Mouse (Mus musculus): ENCODE measurements around the gene AV320801.
"Not testable (repeated sequence)": the region's sequence is repeated elsewhere in the genome, so short reads cannot be mapped to it uniquely, and the experiment has no call there.

AV320801 gene

DNA sequence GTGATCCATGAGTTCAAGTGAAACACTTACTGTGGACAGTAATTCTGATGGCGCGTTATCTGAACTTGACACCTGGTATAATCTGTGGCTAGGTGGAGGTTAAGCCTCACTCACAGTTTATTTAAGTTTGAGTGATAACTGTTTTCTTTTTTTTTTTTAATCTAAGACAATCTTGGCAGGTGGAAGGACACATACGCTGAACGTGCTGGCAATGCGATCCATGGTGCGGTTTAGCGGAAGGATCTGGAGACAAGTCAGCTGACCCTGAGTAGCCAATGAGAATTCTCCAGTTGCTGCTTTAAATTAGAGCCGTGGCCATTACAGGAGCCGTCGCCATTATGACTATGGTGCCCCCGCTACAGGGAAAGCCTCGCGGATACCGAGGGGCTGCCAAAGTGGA lies at the start of gene AV320801:
TSS of gene AV320801 (plus strand) at position 301 of the 400 bp plus-strand sequence.
- in situ Hi-C loops (cut with MseI, MboI) = not testable (repeated sequence)

- in situ Hi-C loops (cut with MseI, MboI) = not testable (repeated sequence)
Measured at GRCm38 (mm10) chrX:135464160-135464559, 30.2 kb upstream of the AV320801 start.

DNA sequence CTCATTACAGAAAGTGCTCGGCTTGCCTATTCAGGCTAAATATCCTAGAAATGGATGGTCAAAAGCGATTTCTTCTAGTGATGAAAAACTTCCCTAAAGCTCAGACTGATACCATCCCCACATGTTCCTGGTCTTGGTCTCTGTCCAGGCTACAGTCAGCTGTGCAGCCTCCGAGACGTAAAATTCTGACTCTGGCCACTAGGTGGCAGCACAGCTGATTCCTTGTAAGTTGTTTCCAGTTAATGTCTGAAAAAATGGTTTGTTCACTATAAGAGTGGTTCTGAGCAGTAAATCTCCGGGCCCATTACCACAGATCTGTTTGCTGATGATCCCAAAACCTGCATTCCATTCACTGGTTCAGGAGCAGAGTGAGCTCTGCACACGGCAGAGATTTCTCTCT lies 12.5 kb upstream of the AV320801 start:
- in situ Hi-C loops (cut with MseI, MboI) = not testable (repeated sequence)

GRCm38 (mm10) chrX:135483183-135483582 lies 11.2 kb upstream of the AV320801 start:
- in situ Hi-C loops (cut with MseI, MboI) = not testable (repeated sequence)

Data from mouse trophoblast stem cell (cell line).